Mouse (Mus musculus) kidney, embryonic 16.5 days (tissue): Measurements from ENCODE around the gene Tcf12. TPM values are rescaled to one million over a fixed set of nuclear protein-coding genes. Genes with fewer than 3 reads are reported as not detected.
A peak's percentile ranks its signal among the peaks of the same experiment; 100 is the strongest.

Source experiments
- ATAC-seq: fragments of 200-750 bp; cut with Nextera tagmentation; 2 replicates; pipeline ENCODE4 v1.8.0; 2017; ENCODE audit warnings: moderate TSS enrichment; ENCODE audit not compliant: low FRiP score, low TSS enrichment
- H3K27ac ChIP-seq: fragments of 300-500 bp; sonication (generic); 2 replicates; pipeline ENCODE4 v1.5.1; 2014; ENCODE audit warnings: low read length
- H3K27me3 ChIP-seq: fragments of 300-500 bp; sonication (generic); 2 replicates; pipeline ENCODE4 v1.6.1; 2014; ENCODE audit warnings: low read length, control low read depth, mixed read lengths; ENCODE audit not compliant: insufficient read depth
- H3K36me3 ChIP-seq: fragments of 300-500 bp; sonication (generic); 2 replicates; pipeline ENCODE4 v1.6.1; 2014; ENCODE audit warnings: low read length, control low read depth, mixed read lengths; ENCODE audit not compliant: insufficient read depth
- H3K4me1 ChIP-seq: fragments of 300-500 bp; sonication (generic); 2 replicates; pipeline ENCODE4 v1.6.1; 2014; ENCODE audit warnings: low read length, control low read depth, mixed read lengths; ENCODE audit not compliant: insufficient read depth
- H3K4me2 ChIP-seq: fragments of 300-500 bp; sonication (generic); replicated peaks from 2 replicates; pipeline ENCODE4 v1.6.1; 2014; ENCODE audit warnings: low read depth, low read length
- H3K4me3 ChIP-seq: fragments of 300-500 bp; sonication (generic); 2 replicates; pipeline ENCODE4 v1.5.1; 2014; ENCODE audit warnings: mild to moderate bottlenecking, low read length
- H3K9ac ChIP-seq: fragments of 300-500 bp; sonication (generic); replicated peaks from 2 replicates; pipeline ENCODE4 v1.6.1; 2014; ENCODE audit warnings: low read length
- H3K9me3 ChIP-seq: fragments of 300-500 bp; sonication (generic); 2 replicates; pipeline ENCODE4 v1.6.1; 2016; ENCODE audit warnings: low read length, control low read depth
- WGBS: fragments of 180-500 bp; shearing (Covaris S2); extraction: QIAGEN DNeasy Blood & Tissue Kit; methylation state at CpG from one replicate; pipeline ENCODE4 v1.1.7; 2014; 5-methylcytosine and 5-hydroxymethylcytosine counted together
- polyA plus RNA-seq: library from polyadenylated mRNA; unstranded; fragments of >200 nt; fragmentation: Nextera tagmentation; extraction: Ambion mirVana; gene quantifications from 2 replicates; pipeline ENCODE4 v1.2.1, GENCODE M21; 2015

Tcf12 gene
- 56.5 and 65.5 TPM in 2 replicates for polyA plus RNA-seq

GRCm38 (mm10) chr9:72111622-72112550, at the start of gene Tcf12:
Gene Tcf12, minus strand, starts transcription at chr9:72111871.
- peak within 1 kb of the TSS; percentile 73 for H3K4me2 ChIP-seq
- peak within 1 kb of the TSS; percentile 98 for H3K4me3 ChIP-seq
- 0 out of 2 replicates have a peak, but pooled peaks cover 1% of the 10 kb centered on the region for H3K36me3 ChIP-seq
- ATAC-seq = peak; percentile 90
- peak within 1 kb of the TSS; percentile 97 for H3K27ac ChIP-seq
- no peaks in the 10 kb centered on the region for H3K27me3 ChIP-seq
- 1% methylated on average over 83 of the region's 88 CpGs for WGBS
- peak within 1 kb of the TSS; percentile 100 for H3K9ac ChIP-seq
- H3K4me1 ChIP-seq = peaks cover 19% of the 10 kb centered on the region
- no peaks in the 10 kb centered on the region for H3K9me3 ChIP-seq

GRCm38 (mm10) chr9:72158392-72158791, 46.7 kb upstream of the Tcf12 start:
- 47% methylated on average over 2 of the region's 2 CpGs for WGBS
- no peaks in the 10 kb centered on the region for H3K9me3 ChIP-seq
- peaks cover 3% of the 10 kb centered on the region; the same call in 1 of the 2 replicates for H3K4me1 ChIP-seq
- no peaks in the 10 kb centered on the region for H3K36me3 ChIP-seq
- ATAC-seq = no peak
- H3K4me3 ChIP-seq = no peak overlapping the region
- no peak overlapping the region for H3K27ac ChIP-seq
- H3K9ac ChIP-seq = no peak overlapping the region
- no peaks in the 10 kb centered on the region; the same call in 1 of the 2 replicates for H3K27me3 ChIP-seq
- no peak overlapping the region for H3K4me2 ChIP-seq

- no peak overlapping the region for H3K4me3 ChIP-seq
- no peaks in the 10 kb centered on the region for H3K9me3 ChIP-seq
- WGBS = 67% methylated on average over 1 of the region's 1 CpGs
- no peaks in the 10 kb centered on the region; the same call in 1 of the 2 replicates for H3K27me3 ChIP-seq
- ATAC-seq = no peak
- H3K4me1 ChIP-seq = peaks cover 3% of the 10 kb centered on the region; the same call in 1 of the 2 replicates
- H3K27ac ChIP-seq = no peak overlapping the region
- H3K36me3 ChIP-seq = no peaks in the 10 kb centered on the region
- no peak overlapping the region for H3K9ac ChIP-seq
- H3K4me2 ChIP-seq = no peak overlapping the region
Measured at GRCm38 (mm10) chr9:72157091-72157490, 45.4 kb upstream of the Tcf12 start.

- WGBS = 39% methylated on average over 21 of the region's 21 CpGs
- Histone ChIP-seq H3K4me2 (peak overlapping the region; percentile 51), H3K27ac (no peak overlapping the region), H3K27me3 (no peaks in the 10 kb centered on the region; the same call in 1 of the 2 replicates), H3K9ac (peak overlapping the region; percentile 3), H3K4me1 (peaks cover 3% of the 10 kb centered on the region; the same call in 1 of the 2 replicates), H3K4me3 (peak overlapping the region; percentile 30), H3K36me3 (no peaks in the 10 kb centered on the region), H3K9me3 (no peaks in the 10 kb centered on the region)
- ATAC-seq = no peak
Measured at GRCm38 (mm10) chr9:72155250-72156138, 43.8 kb upstream of the Tcf12 start.

GRCm38 (mm10) chr9:72144148-72144547, 32.5 kb upstream of the Tcf12 start:
- H3K36me3 ChIP-seq = no peaks in the 10 kb centered on the region
- H3K27ac ChIP-seq = no peak overlapping the region
- no peaks in the 10 kb centered on the region for H3K9me3 ChIP-seq
- H3K4me1 ChIP-seq = no peaks in the 10 kb centered on the region
- no peak overlapping the region for H3K4me2 ChIP-seq
- WGBS = 86% methylated on average over 5 of the region's 5 CpGs
- ATAC-seq = no peak
- no peaks in the 10 kb centered on the region for H3K27me3 ChIP-seq
- no peak overlapping the region for H3K4me3 ChIP-seq
- H3K9ac ChIP-seq = no peak overlapping the region

- H3K4me2 ChIP-seq = no peak overlapping the region
- peaks cover 7% of the 10 kb centered on the region for H3K4me1 ChIP-seq
- no peak overlapping the region for H3K27ac ChIP-seq
- H3K4me3 ChIP-seq = no peak overlapping the region
- no peaks in the 10 kb centered on the region for H3K36me3 ChIP-seq
- no peaks in the 10 kb centered on the region for H3K27me3 ChIP-seq
- H3K9ac ChIP-seq = no peak overlapping the region
- no peaks in the 10 kb centered on the region for H3K9me3 ChIP-seq
- ATAC-seq = no peak
Measured at GRCm38 (mm10) chr9:72137899-72138298, 26.2 kb upstream of the Tcf12 start.

- WGBS = 53% methylated on average over 4 of the region's 4 CpGs
- no peaks in the 10 kb centered on the region for H3K9me3 ChIP-seq
- peak overlapping the region; percentile 92 for H3K9ac ChIP-seq
- H3K4me3 ChIP-seq = peak overlapping the region; percentile 57
- H3K4me1 ChIP-seq = peaks cover 15% of the 10 kb centered on the region
- H3K27me3 ChIP-seq = no peaks in the 10 kb centered on the region
- H3K27ac ChIP-seq = peak overlapping the region; percentile 95
- H3K4me2 ChIP-seq = peak overlapping the region; percentile 86
- H3K36me3 ChIP-seq = no peaks in the 10 kb centered on the region
- ATAC-seq = no peak
Measured at GRCm38 (mm10) chr9:72133772-72134245, 22.1 kb upstream of the Tcf12 start.

- peak; percentile 97 for ATAC-seq
- 2% methylated on average over 56 of the region's 56 CpGs for WGBS
- peak overlapping the region; percentile 92 for H3K9ac ChIP-seq
- no peaks in the 10 kb centered on the region for H3K27me3 ChIP-seq
- H3K4me3 ChIP-seq = peak overlapping the region; percentile 57
- H3K4me2 ChIP-seq = peak overlapping the region; percentile 86
- H3K27ac ChIP-seq = peak overlapping the region; percentile 95
- H3K4me1 ChIP-seq = peaks cover 15% of the 10 kb centered on the region
- no peaks in the 10 kb centered on the region for H3K36me3 ChIP-seq
- H3K9me3 ChIP-seq = no peaks in the 10 kb centered on the region
Measured at GRCm38 (mm10) chr9:72133089-72133771, 21.6 kb upstream of the Tcf12 start.

- H3K36me3 ChIP-seq = no peaks in the 10 kb centered on the region
- 0% methylated on average over 25 of the region's 29 CpGs for WGBS
- ATAC-seq = no peak
- peak overlapping the region; percentile 86 for H3K4me2 ChIP-seq
- no peaks in the 10 kb centered on the region for H3K27me3 ChIP-seq
- H3K4me1 ChIP-seq = peaks cover 15% of the 10 kb centered on the region
- no peaks in the 10 kb centered on the region for H3K9me3 ChIP-seq
- peak overlapping the region; percentile 92 for H3K9ac ChIP-seq
- H3K27ac ChIP-seq = peak overlapping the region; percentile 95
- peak overlapping the region; percentile 57 for H3K4me3 ChIP-seq
Measured at GRCm38 (mm10) chr9:72132728-72133088, 21.0 kb upstream of the Tcf12 start.
